Mouse (Mus musculus) limb, embryonic 11.5 days (tissue): ENCODE measurements around the gene Slmap. TPM values are rescaled to one million over a fixed set of nuclear protein-coding genes. Genes with fewer than 3 reads are reported as not detected.

ENCODE experiments used
- ATAC-seq: fragments of 200-750 bp; cut with Nextera tagmentation; 2 replicates; pipeline ENCODE4 v1.8.0; 2017; ENCODE audit warnings: low read depth; ENCODE audit not compliant: insufficient number of reproducible peaks, low FRiP score, low TSS enrichment
- DNase-seq: peaks from one replicate; pipeline ENCODE4 v3.0.0-alpha.2; 2015; ENCODE audit warnings: low spot score
- H3K27ac ChIP-seq: fragments of 300-500 bp; sonication (generic); replicated peaks from 2 replicates; pipeline ENCODE4 v1.5.1; 2014; ENCODE audit warnings: low read depth, mild to moderate bottlenecking, low read length
- H3K27me3 ChIP-seq: fragments of 300-500 bp; sonication (generic); 2 replicates; pipeline ENCODE4 v1.6.1; 2014; ENCODE audit warnings: mild to moderate bottlenecking, low read length, mixed read lengths; ENCODE audit not compliant: control insufficient read depth, insufficient read depth
- H3K36me3 ChIP-seq: fragments of 300-500 bp; sonication (generic); 2 replicates; pipeline ENCODE4 v1.6.1; 2014; ENCODE audit warnings: mild to moderate bottlenecking, low read length, moderate library complexity, mixed read lengths; ENCODE audit not compliant: control insufficient read depth, insufficient read depth
- H3K4me1 ChIP-seq: fragments of 300-500 bp; sonication (generic); 2 replicates; pipeline ENCODE4 v1.6.1; 2014; ENCODE audit warnings: low read length, mixed read lengths; ENCODE audit not compliant: control insufficient read depth, insufficient read depth
- H3K4me2 ChIP-seq: fragments of 300-500 bp; sonication (generic); 2 replicates; pipeline ENCODE4 v1.6.1; 2014; ENCODE audit warnings: low read depth, mild to moderate bottlenecking, moderate library complexity; ENCODE audit not compliant: severe bottlenecking
- H3K4me3 ChIP-seq: fragments of 300-500 bp; sonication (generic); 2 replicates; pipeline ENCODE4 v1.5.1; 2014; ENCODE audit warnings: low read depth, low read length
- H3K9ac ChIP-seq: fragments of 300-500 bp; sonication (generic); 2 replicates; pipeline ENCODE4 v1.6.1; 2014; ENCODE audit warnings: mild to moderate bottlenecking, low read length
- H3K9me3 ChIP-seq: fragments of 300-500 bp; sonication (generic); 2 replicates; pipeline ENCODE4 v1.6.1; 2016; ENCODE audit warnings: low read length; ENCODE audit not compliant: control insufficient read depth
- WGBS: fragments of 180-500 bp; shearing (Covaris S2); extraction: QIAGEN DNeasy Blood & Tissue Kit; methylation state at CpG from one replicate; pipeline ENCODE4 v1.1.7; 2014; 5-methylcytosine and 5-hydroxymethylcytosine counted together
- polyA plus RNA-seq: library from polyadenylated mRNA; unstranded; fragments of >200 nt; fragmentation: Nextera tagmentation; extraction: Ambion mirVana; gene quantifications from 2 replicates; pipeline ENCODE4 v1.2.1, GENCODE M21; 2014

The Slmap gene
- polyA plus RNA-seq, 1 experiment from 2014 or later: 21.2 TPM

- Histone ChIP-seq H3K4me1 (no peaks in the 10 kb centered on the region), H3K4me3 (no peak overlapping the region), H3K9me3 (no peaks in the 10 kb centered on the region), H3K9ac (no peak overlapping the region), H3K27me3 (no peaks in the 10 kb centered on the region), H3K27ac (no peak overlapping the region), H3K4me2 (no peak overlapping the region), H3K36me3 (no peaks in the 10 kb centered on the region)
- no peak for ATAC-seq
- 88% methylated on average over 4 of the region's 4 CpGs for WGBS
- DNase-seq: no peak
Measured at GRCm38 (mm10) chr14:26504541-26504940, 30.2 kb downstream of the Slmap start.

DNA sequence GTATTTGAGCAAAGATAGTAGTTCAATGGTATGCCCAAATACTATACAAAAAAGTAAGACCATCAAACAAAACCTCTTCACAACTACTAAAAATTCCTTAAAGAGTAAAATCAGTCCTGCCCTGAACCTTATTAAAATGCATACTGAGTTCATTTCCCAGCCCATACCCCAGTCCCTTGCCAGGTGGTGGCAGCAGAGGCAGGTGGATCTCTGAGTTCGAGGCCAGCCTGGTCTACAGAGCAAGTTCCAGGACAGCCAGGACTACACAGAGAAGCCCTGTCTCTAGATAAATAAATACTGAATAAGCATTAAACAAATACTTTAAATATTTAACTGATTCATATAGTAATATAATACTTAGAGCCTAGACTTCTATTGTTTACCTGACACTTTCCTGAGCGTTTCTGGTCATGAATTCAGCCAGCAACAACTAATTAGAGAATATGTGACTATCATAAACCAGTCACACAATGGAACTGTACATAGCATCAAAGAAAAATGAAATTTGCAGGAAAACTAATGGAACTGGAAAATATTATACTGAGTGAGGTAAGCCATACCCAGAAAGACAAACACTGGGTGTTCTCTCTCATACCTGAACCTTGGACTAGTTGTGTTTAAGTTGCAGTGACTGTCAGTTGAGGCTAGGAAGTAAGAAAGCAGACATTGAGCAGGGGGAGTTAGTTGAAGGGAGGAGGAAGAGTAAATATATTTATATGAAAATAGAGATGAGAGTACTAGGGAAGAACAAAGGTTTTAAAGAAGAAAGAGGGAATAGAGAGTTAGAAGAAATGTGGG lies 34.4 kb downstream of the Slmap start:
- H3K27ac ChIP-seq: no peak overlapping the region
- 91% methylated on average over 2 of the region's 2 CpGs for WGBS
- H3K4me1 ChIP-seq: no peaks in the 10 kb centered on the region
- H3K4me3 ChIP-seq: no peak overlapping the region
- no peak overlapping the region for H3K9ac ChIP-seq
- no peaks in the 10 kb centered on the region for H3K9me3 ChIP-seq
- ATAC-seq: no peak
- no peaks in the 10 kb centered on the region for H3K36me3 ChIP-seq
- DNase-seq: no peak
- H3K27me3 ChIP-seq: no peaks in the 10 kb centered on the region
- H3K4me2 ChIP-seq: no peak overlapping the region

DNA sequence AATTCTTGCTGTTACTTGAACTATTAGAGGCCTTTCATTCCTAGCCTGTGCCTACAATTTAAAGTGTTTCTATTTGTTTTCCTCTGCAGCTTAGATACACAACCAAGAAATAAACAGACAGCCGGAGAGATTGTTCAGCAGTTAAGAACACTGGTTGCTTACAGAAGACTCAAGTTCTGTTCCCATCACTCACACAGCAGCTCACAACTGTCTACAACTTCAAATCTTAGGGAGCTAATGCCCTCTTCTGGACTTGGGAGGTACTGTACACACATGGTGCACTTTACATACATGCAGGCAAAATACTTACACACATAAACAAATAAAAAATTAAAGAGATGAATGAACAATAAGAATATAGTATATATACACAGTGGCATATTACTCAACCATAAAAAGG lies 39.7 kb downstream of the Slmap start:
- Histone ChIP-seq H3K9ac (no peak overlapping the region), H3K4me1 (no peaks in the 10 kb centered on the region), H3K4me3 (no peak overlapping the region), H3K27ac (no peak overlapping the region), H3K36me3 (no peaks in the 10 kb centered on the region), H3K9me3 (no peaks in the 10 kb centered on the region), H3K27me3 (no peaks in the 10 kb centered on the region), H3K4me2 (no peak overlapping the region)
- WGBS: 92% methylated on average over 1 of the region's 1 CpGs
- no peak for DNase-seq
- no peak for ATAC-seq

DNA sequence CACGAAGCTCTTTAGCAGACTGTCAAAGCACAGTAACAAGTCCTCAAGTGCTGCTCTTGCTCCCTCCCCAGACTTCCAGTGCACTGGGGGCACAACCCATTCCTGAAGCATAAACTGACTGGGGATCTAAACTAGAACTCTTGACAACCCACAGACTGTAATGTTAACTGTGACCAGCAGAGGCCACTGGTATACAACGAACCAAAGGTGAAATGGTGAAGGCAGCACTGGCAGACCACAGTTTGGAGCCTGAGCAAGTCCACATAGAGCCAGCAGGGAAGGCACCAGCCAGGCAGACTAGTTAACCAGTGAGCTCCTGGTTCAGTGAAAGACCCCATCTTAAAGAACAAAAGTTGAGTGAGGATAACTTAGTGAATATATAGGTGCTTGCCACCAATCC lies 43.6 kb downstream of the Slmap start:
- H3K4me3 ChIP-seq: no peak overlapping the region
- H3K36me3 ChIP-seq: no peaks in the 10 kb centered on the region
- WGBS: 33% methylated on average over 2 of the region's 2 CpGs
- no peaks in the 10 kb centered on the region for H3K9me3 ChIP-seq
- no peak overlapping the region for H3K9ac ChIP-seq
- H3K4me2 ChIP-seq: no peak overlapping the region
- no peaks in the 10 kb centered on the region for H3K4me1 ChIP-seq
- ATAC-seq (no peak), DNase-seq (peak; percentile 81)
- no peaks in the 10 kb centered on the region for H3K27me3 ChIP-seq
- H3K27ac ChIP-seq: no peak overlapping the region

- Histone ChIP-seq H3K27ac (no peak overlapping the region), H3K27me3 (no peaks in the 10 kb centered on the region), H3K4me1 (no peaks in the 10 kb centered on the region), H3K4me2 (no peak overlapping the region), H3K4me3 (no peak overlapping the region), H3K9me3 (no peaks in the 10 kb centered on the region), H3K36me3 (no peaks in the 10 kb centered on the region), H3K9ac (no peak overlapping the region)
- WGBS: 74% methylated on average over 9 of the region's 9 CpGs
- DNase-seq (no peak), ATAC-seq (no peak)
Measured at GRCm38 (mm10) chr14:26488329-26489020, 46.3 kb downstream of the Slmap start.

DNA sequence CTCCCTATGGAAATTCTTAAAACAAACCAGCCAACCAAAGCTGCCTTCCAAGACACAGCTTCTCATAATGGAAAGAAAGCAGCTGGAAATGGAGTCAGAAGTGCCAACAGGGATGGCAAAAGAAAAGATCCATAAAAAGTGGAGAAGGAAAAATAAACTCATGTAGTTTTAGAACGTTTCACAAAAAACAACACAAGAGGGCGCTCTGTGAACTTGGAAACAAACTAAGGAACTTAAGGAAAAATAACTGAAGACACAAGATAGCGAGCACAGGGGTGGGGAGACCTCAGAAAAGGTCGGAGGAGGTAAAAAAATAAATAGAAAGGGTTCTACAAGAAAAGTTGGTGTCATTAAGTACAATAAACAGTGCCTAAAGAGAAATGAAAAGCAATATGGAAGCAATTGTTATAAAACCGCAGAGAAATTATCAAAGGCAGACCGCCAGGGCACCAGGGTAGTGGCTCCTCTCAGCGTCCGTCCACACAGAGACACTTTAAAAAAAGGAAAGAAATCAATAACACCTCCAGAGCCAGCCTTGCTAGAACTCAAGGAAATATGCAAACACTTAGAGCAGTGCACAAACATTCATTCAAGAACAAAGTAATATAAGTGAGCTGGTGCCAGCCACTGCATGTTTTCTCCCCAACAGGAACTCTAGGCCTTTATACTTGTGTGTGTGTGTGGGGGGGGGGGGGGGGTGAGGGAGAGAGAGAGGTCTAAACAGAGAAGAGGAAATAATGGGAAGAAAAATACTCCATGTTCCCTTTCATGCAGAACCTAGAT lies 48.1 kb downstream of the Slmap start:
- WGBS: 48% methylated on average over 8 of the region's 8 CpGs
- H3K4me2 ChIP-seq: no peak overlapping the region
- H3K4me1 ChIP-seq: no peaks in the 10 kb centered on the region
- no peak for DNase-seq
- H3K9me3 ChIP-seq: no peaks in the 10 kb centered on the region
- ATAC-seq: no peak
- H3K9ac ChIP-seq: no peak overlapping the region
- no peak overlapping the region for H3K4me3 ChIP-seq
- H3K27ac ChIP-seq: no peak overlapping the region
- no peaks in the 10 kb centered on the region for H3K27me3 ChIP-seq
- no peaks in the 10 kb centered on the region for H3K36me3 ChIP-seq

- no peak overlapping the region for H3K9ac ChIP-seq
- H3K4me3 ChIP-seq: no peak overlapping the region
- no peak overlapping the region for H3K4me2 ChIP-seq
- H3K36me3 ChIP-seq: no peaks in the 10 kb centered on the region
- WGBS: 94% methylated on average over 1 of the region's 1 CpGs
- H3K4me1 ChIP-seq: no peaks in the 10 kb centered on the region
- H3K9me3 ChIP-seq: no peaks in the 10 kb centered on the region
- DNase-seq (no peak), ATAC-seq (no peak)
- H3K27ac ChIP-seq: no peak overlapping the region
- H3K27me3 ChIP-seq: no peaks in the 10 kb centered on the region
Measured at GRCm38 (mm10) chr14:26481457-26481856, 53.3 kb downstream of the Slmap start.

- no peak for ATAC-seq
- no peak overlapping the region for H3K27ac ChIP-seq
- 95% methylated on average over 5 of the region's 5 CpGs for WGBS
Measured at GRCm38 (mm10) chr14:26477738-26478137, 57.0 kb downstream of the Slmap start.

More at GRCm38 (mm10) chr14:26477738-26478137, 57.0 kb downstream of the Slmap start:
- Histone ChIP-seq H3K4me3 (no peak overlapping the region), H3K4me2 (no peak overlapping the region), H3K36me3 (no peaks in the 10 kb centered on the region), H3K27me3 (no peaks in the 10 kb centered on the region), H3K9ac (no peak overlapping the region), H3K9me3 (no peaks in the 10 kb centered on the region), H3K4me1 (no peaks in the 10 kb centered on the region)
- no peak for DNase-seq
